Mouse (Mus musculus): ENCODE measurements around the gene Cope. TPM values are rescaled to one million over a fixed set of nuclear protein-coding genes. Genes with fewer than 3 reads are reported as not detected.
A peak's percentile ranks its signal among the peaks of the same experiment; 100 is the strongest.

The Cope gene
- total RNA-seq, 2 experiments from 2014 or later = 113 to 119 TPM

DNA sequence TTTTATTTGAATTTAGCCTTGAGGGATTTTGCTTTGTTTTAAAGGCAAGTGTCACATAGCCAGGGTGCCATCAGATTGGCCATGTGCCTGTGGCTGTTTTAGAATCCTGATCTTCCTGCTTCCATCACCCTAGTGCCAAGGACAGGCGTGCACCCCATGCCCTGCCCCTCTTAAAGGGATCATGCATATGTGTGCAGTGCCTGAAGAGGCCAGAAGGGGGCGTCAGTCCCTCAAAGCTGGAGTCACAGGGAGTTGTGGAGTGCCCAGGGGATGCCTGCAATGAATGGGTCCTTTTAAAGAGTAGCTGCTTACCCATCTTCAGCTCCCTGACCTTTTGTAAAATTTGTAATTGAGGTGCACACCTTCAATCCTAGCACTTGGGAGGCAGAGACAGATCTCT lies 7.0 kb downstream of the Cope start:
- DNase-seq = no peak

DNA sequence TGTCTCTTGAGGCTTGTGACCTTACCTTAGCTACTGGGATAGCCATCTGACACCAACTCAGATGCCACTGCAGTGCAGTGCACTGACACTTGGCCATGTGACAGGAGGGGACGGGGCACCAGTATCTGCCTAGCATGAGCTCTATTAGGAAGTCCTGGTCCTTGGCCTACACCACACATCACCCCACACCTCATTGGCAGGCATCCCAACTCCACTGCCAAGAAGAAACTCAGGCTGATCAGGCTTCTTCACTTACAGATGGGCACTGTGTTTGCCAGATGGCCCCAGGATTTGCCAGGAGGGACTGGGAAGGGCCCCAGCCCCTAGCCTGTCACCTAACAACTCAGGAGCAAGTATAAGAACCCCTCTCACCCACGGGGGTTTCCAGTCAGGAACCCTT lies 11.1 kb downstream of the Cope start:
- peak; percentile 86 for DNase-seq

DNA sequence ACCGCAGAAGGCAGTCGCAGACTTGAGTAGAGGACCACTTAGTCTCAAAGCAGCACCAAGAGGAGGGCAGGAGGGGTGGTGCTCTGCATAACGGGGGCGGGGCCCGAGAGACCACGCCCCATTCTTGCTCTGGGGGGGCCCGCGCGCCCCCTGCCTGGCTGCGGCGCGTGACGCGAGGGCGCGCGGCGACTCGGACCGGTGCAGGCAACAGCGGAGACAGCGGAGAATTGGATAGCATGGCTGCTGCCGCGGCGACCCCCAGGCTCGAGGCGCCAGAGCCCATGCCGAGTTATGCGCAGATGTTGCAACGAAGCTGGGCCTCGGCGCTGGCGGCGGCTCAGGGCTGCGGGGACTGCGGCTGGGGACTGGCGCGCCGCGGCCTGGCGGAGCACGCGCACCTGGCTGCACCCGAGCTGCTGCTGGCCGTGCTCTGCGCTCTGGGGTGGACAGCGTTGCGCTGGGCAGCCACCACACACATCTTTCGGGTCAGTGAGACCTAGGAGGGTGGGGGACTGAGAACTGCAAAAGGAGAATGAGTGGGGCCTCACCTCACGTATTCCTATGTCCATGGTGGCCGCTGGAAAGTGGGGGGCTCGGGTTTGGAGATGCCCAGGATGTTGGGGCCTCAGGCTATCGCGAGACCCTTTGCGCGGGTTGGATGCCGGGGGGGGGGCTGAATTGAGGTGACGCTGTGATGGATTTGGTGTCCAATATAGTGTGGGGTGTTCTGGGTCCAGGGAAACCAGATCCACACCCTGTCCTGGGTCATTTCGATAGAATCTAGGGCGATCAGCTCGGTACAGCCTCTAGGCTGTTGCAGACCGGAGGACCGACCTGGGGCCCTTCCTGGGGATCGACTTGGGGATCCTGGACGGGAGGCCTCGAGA lies 13.5 kb downstream of the Cope start, which contains the start of gene Cers1:
TSS of gene Cers1 (plus strand) at position 152 of the 887 bp plus-strand sequence.
- DNase-seq = peak; percentile 74

DNA sequence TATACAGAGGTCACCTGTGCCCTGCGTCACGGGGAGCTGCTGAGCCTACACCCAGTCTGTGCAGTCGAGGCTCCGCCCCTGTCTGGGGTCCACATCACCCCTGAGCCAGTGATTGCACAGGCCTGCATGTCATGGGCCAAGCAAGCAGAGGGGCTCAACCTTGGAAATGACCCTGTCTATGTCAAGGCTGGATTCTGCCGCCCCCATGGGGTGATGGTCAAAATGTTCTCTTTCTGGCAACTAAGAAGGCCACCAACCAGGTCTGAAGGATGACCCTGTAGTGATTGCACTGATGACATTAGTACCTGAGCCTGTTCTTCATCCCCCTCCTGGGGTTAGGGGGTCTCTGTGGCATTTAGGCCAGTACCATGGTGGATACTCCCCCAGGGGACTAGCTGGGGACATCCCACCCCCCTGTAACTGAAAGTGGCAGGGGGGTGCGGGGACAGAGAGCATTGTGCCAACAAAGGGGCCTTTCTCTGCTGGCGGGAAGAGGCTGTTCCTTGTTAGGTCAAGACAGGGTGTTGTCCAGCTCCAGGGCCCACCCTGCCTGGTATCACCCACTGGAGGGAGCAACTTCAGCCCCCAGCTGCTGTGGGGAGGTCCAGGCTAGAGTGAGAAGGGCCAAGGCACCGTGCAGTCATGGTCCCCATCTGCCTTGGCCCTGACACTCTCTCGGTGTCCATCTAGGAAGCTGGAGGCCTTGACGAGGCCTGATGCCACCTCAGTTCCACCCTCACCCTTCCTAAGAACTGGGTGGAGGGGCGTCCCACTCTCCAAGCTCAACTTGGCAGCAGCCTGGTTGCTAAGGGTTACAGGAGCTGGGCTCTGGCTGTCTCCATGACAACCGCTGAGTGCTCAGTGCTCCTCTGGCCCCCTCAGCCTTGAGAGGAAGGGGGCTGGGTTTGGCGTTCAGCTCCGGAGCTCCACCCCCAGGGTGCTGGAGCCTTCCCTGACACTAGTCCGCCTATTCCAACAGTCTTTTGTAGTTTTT lies 14.5 kb downstream of the Cope start:
- DNase-seq = peak; percentile 36

DNA sequence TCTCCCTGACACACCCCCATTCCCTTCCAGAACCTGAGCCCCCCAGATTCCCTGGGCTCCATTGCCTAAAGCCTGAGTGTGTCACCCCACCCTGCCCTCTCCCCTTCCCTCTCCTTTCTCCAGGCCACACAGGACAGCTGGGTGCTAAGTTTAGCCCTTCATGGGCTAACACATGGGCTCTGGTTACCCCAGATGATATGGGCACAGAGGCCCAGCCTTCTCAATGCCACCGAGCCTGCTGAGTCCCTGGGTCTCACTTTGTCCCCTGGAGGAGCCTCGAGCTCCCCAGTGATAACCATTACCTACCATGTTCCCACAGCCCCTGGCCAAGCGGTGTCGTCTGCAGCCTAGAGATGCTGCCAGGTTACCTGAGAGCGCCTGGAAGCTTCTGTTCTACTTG lies 15.6 kb downstream of the Cope start:
- peak; percentile 64 for DNase-seq

DNA sequence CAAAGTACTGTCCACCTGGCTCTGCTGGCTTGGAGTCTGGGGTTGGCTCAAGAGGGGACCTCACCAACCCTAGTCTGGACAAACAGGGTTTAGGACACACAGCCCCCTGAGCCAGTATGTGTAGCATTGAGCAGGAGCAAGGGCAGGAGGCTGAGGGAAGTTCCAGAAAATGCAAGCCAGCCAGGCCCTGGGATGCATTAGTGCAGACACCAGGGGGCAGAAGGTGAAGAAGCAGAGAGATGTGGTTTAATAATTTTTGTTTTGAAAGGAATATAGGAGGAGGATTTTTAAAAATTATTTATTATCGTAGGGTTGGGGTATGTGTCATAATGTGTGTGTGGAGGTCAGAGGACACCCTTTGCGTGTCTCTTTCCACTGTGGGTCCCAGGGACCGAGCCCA lies 21.4 kb downstream of the Cope start:
- DNase-seq = no peak

DNA sequence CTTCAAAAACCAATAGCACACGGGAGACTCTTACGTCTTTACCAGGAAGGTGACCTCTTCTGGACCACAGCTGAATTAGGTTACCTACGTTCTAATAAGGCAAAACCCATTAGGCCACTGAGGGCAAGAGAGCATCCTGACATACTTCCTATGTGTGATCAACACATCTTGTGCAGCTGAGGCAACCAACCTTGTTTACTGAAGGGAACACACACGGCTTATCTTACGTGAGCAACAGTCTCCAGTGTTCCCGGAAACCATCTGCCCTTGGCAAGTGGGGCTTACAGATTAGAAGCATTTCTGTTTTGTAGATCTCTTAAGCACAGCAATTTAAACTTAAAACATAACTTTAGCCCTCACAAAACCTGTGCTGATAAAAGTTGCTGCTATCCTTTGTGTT lies 25.2 kb downstream of the Cope start:
- DNase-seq = no peak

DNA sequence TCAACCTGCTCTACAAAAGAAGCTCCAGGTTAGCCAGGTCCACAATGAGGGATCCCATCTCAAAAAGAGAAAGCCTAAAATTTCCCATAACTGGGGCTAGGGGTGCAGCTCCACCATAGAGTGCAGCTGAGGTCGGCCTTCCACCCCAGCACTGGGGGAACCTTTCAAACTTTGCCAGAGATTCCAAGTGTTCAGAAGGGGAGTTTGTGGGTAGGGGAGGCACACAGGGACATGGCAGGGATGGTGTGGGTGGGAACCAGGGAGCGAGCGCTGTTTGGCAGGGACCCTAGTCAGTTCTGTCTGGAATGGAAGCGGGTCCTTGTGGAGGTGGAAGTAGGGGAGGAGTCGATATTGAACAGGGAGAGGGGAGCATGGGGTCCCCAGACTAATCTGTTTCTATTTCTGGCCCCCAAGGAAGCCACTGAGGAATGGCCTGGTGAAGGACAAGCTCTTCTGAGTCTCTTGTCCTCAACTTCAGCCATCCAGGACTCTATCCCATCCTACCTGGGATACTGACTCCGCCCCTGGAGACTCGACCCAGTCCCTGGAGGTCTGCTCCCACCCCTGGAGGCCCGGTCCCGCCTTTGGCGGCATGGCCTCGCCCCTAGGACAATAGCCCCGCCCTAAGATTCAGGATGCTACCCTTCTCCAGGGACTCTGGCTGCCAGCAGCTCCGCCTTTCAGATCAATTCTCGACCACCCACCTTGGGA lies 27.0 kb downstream of the Cope start, which contains the start of gene Gdf1:
TSS of gene Gdf1 (plus strand) at position 694 of the 711 bp plus-strand sequence.
- no peak for DNase-seq

DNA sequence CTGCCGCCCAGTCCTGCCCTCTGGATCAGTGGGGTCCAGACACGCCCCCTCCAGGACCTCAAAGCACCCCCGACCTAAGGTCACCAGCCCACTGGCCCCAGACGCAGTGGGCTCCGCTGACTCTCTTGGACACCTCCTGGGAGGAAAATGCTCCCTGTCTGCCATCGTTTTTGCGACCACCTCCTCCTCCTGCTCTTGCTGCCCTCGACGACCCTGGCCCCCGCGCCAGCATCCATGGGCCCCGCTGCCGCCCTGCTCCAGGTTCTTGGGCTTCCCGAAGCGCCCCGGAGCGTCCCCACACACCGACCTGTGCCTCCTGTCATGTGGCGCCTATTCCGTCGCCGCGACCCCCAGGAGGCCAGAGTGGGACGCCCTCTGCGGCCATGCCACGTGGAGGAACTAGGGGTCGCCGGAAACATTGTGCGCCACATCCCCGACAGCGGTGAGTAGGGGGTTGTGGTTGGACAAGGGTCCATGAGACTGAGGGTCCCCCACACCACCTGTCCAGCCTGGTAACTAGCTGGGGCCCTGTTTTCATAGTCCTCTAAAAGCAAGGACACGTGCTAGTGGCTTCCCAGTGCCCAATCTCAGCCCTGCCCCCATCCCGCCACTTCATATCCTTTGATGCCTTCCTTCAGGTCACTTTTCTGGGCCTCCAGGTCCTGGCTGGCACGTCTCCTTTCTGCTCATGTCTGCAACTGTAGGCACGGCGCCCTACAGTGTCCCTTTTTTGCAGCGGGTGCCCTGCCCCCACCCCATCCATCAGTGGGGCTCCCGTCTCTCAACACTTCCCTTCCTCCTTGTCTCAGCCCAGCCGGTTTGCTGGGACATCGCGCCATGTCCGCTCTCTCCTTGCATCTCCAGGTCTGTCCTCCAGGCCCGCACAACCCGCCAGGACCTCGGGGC lies 27.8 kb downstream of the Cope start:
- DNase-seq = no peak

DNA sequence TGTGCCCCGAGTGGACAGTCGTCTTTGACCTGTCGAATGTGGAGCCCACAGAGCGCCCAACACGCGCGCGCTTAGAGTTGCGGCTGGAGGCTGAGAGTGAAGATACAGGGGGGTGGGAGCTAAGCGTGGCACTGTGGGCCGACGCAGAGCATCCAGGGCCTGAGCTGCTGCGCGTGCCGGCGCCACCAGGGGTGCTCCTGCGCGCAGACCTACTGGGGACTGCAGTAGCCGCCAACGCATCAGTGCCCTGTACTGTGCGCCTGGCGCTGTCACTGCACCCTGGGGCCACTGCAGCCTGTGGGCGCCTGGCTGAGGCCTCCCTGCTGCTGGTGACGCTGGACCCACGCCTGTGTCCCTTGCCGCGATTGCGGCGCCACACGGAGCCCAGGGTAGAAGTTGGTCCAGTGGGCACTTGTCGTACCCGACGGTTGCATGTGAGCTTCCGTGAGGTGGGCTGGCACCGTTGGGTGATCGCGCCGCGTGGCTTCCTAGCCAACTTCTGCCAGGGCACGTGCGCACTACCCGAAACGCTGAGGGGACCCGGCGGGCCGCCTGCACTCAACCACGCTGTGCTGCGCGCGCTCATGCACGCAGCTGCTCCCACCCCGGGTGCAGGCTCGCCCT lies 28.5 kb downstream of the Cope start:
- no peak for DNase-seq

DNA sequence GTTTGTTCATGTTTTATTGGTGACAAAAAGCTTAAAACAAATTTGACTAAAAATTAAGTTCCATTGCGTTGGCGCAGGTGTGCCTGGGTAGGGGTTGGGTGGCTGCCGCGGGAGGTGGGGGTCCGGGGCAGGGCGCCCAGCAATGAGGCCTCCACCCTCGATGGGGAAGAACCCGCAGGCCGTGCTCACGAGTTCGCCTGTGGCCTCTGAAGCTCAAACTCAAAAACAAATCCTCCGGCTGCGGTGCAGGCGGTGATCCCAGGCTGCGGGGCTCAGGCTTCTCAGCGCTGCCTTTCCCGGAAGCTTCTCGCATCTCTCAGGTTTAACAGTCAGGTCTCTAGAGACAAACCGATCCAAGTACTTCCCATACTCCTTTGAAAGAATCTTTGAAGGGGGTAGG lies 29.2 kb downstream of the Cope start:
- no peak for DNase-seq

DNA sequence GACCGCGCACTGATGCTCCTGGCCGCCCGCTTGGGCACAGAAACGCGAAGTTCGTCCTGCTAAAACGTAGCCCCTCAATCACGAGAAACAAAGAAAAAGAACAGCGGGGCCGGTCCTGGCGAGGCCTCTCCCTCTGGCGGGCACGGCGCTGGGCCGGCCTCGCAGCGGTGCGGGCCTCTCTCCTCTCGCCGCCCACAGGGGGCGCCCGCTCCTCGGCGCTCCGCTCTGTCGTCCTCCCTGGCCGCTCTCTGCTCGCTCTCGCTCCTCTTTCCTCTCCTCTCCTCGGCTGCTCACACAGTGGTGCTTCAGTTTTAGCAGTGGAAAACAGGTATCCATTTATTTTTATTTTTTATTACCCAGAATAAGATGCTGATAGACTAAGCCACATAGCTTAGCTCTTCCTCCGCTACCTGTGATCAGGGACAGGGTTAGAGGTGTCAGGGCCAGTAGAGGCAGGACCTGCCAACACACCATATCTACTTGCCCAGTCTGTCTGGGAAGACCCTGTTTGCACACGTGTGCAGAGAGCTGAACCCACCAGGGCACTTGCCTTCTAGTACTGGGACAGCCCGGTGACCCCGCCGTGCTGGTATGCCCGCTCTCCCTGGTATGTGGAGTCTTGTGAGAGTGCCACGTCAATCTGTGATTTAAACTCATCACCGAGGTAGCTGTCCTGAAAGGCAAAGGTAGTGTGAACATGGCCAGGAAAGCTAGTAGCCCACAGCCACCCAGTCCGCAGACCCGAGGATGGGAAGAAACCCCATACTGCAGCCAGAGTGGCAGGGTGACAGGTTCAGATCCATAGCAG lies 30.0 kb downstream of the Cope start:
- DNase-seq = peak; percentile 59

DNA sequence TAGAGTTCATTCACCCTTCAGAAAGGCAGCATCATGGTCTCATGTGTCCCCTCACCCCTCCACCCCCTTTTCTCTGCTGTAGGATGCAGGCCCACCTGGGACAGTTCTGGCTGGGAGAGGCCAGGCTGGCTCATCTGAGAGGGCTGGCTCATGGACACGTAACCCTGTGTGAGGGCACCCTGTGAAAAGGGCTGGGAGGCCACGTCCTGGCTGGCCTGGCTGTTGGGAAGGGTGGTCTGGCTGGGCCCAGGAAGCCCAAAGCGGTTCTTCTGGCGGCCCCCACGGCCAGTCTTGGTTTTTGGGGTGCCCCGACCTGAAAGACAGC lies 30.5 kb downstream of the Cope start:
- no peak for DNase-seq

DNA sequence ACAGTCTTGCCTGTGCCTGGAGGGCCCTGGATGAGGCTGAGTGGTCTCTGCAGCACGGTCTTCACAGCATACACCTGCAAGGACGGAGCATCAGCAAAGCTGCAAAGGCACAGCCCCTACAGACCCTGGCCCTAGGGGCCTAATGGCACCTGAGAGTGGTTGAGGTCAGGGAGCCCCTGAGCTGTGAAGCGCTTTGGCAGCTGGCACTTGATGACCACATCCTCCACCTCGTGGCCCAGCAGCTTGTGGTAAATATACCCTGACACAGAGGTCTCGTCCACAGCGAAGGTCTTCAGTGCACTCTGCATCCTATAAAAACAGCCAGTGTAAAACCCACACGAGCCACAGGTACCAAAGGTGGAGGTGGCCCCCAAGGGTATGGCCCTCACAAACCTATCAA lies 36.6 kb downstream of the Cope start:
- no peak for DNase-seq

DNA sequence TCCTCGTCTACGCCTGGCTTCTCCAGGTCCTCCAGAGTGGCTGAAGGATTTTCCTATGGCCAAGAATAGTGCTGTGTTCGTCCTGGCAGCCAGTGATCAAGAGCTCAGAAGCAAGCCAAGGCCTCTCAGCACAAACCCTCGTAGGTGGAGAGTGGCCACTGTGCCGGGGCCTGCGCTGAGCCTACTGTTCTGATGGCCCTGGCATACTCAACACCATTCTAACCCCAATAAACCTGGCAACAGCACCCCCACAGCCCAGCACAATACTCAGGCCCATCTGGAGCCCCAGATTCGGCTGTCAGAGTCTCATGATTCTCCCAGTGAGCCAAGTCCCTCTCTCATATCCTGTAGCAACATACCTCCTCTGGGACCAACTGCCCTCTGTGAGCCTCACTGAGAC lies 38.3 kb downstream of the Cope start:
- no peak for DNase-seq

DNA sequence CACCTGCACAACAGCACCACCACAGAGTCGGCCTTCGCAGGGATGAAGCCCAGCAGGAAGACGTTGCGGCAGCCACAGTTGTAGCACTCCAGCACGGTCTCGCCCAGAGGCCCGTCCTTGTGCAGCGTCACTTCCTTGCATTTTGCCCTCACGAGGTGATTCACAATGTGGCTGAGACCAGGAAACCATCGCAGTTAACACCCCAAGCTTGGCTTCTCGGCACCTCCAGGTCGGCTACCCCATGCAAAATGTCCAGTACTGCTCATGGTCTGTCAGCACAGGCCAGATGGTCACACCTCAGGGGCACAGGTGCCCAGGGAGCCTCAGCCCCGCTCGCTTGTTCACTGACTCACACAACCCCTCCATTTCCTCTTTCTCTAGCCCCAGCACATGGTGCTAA lies 39.7 kb downstream of the Cope start:
- DNase-seq = no peak

DNA sequence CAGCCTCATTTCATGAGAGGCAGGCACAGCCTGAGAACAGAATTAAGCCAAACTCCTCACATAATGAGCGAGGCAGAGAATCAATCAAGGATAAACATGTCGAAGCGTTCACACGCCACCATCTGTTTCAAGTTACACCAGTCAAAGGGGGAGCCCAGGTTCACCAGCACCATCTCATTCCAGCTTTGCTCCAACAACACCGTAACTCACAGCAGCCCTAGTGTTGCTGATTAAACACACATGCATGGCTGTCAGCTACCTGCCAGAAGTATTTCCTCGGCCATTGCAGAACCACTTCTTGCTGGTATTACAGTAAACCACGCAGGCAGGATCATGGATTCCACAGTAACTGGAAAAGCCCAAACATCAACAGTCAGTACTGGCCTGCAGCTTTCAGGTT lies 40.8 kb downstream of the Cope start:
- no peak for DNase-seq

DNA sequence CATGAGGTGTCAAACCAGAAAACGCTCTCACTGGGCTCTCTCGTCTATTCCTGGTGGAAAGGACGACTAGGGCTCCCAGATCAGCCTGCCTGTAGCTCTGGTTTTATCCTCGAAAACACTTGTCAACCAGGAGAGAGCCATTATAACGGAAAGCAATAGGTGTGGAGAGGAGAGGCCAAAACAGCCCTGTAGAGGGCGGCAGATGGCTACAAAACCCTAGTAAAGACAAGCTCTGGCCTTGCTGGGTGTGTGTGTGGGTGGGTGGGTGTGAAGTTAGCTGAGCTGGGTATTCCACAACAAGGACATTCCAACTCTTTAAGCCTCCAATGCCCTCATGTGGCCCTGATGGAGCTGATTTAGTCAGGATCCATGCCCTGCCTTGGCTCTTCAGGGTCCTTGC lies 41.4 kb downstream of the Cope start:
- DNase-seq = no peak

DNA sequence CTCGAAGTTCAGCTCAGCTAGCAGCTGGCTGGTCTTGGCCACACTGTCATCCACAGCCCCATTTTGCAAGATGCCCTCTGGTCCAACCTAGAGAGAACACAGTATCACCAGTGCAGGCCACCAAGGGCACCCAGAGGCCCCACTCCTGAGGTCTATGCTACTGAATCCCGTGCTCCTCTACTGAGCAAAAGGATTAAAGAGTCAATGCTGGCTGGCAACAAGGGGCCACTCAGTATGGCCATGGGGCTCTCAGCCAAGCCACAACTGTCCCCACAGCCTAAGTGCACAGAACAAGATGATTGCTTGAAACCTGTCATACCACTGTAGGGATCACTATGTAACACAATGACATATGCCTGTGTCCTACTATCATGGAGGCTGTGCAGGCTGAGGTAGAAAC lies 42.0 kb downstream of the Cope start:
- no peak for DNase-seq

DNA sequence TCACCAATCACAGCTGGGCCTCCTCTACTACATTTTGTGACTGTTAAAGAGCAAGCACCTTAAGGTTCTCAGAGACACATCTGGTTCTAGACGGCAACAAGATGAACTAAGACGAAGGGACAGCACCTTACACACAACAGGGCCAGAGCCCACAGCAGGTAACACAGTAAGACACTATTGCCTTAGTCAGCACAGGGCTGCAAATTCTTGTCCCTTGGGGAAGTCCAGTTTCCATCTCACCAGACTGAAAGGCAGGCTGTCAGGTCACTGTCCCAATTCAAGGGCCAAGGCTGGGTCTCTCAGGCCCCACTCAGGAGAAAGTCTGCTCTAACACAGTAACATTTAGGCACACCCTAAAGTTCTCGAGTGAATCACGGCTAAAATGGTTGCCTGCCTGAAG lies 45.1 kb downstream of the Cope start:
- DNase-seq = no peak
